Mouse (Mus musculus) heart, adult 11 months (tissue): ENCODE measurements around the gene Syn3.
A peak's percentile ranks its signal among the peaks of the same experiment; 100 is the strongest.

Experiments
- DNase-seq: peaks from one replicate; pipeline ENCODE4 v3.0.0; 2022

The Syn3 gene

DNA sequence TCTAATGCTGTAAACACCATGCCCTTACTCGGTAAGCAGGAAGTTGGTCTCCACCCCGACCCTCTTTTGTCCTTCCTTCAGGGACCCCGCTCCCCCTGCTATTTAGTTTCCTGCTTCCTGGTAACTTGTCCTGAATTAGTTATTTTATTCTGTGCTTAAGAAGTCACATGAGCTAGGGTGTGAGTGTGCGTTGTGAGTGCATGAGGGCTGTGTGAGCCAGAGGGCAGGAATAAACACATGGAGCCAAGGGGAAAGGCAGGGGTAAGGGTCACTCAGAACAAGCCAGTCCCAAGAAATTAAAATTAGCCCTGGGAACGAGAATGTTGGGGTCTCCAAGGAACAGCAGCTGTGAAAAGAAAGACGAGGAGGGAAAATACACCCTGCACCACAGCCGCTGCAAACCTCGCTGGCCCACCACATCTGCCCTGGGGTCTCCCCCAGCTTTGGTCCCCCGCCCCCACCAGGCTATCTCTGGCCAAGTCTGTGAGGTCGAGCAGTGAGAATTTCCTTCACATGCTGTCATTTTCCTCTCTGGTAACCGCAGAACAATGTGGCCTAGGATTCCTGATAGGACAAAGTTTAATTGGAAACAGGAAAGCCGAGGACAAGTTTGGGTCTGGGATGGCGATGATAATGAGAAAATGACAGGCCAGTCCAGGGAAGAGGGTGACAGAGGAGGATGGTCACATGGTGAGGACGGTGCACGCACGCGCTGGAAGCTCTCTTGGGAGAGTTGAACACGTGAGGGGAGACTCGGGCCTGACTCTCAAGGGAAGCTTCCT is 225.1 kb downstream of the Syn3 start:
- DNase-seq, result peak; percentile 99

DNA sequence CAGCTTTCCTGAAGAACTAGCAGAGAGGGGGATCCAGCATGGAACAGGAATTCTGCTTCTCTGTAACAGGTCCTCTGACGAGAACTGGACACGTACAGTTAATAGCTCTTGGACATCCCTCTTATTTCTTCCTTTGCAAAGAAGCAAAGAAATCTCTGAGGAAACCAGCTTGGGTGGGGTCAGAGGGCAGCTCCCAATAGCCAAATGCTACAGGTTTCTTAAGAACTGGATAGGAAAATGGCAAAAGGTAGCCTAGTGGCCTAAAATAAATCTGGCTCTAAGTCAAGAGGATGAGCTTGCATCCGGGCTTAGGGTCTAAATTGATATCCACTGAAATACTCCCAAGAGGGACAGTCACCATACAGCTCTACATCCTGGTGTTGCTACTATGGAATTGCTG is 225.9 kb downstream of the Syn3 start:
- peak; percentile 92 for DNase-seq

DNA sequence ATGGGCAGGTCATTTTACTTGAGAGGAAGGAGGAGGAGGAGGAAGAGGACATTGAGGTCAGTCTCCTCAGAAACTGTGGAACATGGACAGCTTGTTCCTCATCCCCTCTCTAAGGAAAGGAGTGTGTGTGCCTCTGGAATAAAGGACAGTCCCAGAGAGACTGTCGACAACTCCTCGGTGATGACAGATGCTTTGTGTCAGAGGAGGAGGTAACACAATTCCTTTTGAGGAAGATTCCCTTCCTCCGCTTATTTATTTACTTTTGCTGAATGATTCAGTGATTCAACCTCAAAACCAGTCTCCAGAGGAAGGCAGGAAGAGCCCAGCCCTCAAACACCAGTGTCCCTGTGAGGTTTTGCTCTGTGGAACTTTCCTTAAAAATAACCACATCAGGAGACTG is 228.4 kb downstream of the Syn3 start:
- DNase-seq, result peak; percentile 98

GRCm38 (mm10) chr10:86264618-86265017 is 234.1 kb downstream of the Syn3 start:
- DNase-seq, result peak; percentile 98

GRCm38 (mm10) chr10:86261725-86262124 is 237.0 kb downstream of the Syn3 start:
- no peak for DNase-seq

GRCm38 (mm10) chr10:86258992-86259391 is 239.7 kb downstream of the Syn3 start:
- DNase-seq, result peak; percentile 83

DNA sequence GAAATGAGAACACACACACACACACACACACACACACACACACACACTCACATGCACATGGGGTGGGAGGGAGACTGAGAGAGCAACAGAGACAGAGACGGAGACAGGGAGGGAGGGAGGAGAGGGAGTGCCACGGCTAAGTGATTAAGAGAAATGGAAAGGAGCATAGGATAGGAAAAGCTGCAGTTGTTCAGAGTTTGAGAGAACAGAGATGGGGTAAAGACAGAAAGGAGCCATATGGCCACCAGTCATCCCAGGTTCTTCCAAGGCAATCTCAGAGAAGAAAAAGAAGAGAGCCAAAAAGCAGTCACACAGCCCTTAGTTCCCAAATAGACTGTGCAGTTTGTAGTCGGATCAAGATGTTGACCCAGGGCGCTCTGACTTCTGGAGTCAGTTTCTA is 240.7 kb downstream of the Syn3 start:
- DNase-seq, result peak; percentile 72

DNA sequence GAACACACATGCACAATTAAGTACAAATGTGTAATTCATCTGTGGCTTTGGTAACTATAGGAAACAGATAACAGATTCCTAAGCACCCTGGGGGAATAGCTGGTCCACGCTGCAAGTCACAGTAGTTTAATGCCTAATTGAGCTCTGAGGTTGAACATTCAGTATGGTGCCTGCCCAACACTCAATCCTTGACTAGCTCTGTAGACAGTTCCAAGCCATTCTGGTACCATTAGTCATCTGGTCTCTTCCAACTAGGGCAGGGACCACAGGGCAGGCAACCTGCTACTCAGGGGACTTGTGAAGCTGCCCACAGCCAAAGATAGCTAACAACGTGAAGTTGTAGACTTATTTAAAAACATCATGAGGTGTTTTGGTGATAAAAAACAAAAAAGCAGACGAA is 241.7 kb downstream of the Syn3 start:
- peak; percentile 78 for DNase-seq

DNA sequence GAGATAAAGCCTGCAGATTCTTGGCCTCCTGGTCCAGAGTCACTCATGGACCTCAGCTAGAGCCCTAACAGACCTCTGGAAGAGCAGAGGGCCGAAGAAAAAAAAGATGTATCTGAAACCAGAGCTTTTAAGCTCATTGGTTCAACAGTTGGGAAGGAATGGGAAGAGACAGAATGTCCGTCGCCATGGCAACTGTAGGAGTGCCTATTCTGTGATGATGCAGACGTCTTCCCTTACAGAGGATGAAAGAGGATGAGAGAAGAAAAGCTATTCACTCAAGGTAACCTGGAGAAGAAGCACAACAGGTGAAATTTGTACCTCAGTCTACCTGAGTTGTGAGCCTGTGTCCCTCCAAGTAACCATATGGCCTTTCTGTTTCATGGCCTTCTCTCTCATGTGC is 242.5 kb downstream of the Syn3 start:
- DNase-seq, result no peak

DNA sequence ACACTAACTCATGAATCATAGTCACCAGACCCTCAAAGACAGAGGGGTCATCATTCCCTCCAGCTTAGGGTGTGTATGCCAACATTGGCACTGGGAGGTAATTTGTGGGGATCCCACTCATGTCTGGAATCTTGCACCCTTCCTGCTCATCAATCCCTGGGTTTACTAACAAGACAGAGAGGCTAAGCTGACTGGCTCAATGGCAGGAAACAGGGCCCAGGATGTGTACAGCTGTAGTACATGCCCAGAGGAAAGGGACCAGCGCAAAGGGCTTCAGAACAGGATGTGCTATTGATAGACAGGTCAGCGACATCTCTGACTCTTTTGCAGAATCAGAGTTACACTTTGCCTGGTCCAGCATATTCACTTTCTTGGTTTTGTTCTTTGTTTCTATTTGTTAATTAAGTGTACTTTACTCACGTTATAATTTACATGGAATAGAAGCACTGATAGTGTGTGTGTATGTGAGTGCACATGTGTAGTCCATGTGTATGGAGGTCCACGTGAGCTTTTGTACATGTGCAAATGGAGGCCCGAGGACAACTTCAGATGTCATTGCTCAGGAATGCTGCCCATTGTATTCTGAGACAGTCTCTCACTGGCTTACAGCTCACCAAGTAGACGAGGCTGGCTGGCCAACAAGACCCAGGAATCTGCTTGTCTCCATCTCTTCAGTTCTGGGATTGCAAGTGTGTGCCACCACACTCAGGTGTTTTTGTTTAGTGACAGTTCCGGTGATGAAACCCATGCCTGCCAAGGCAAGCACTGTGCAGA is 248.4 kb downstream of the Syn3 start:
- peak; percentile 91 for DNase-seq

DNA sequence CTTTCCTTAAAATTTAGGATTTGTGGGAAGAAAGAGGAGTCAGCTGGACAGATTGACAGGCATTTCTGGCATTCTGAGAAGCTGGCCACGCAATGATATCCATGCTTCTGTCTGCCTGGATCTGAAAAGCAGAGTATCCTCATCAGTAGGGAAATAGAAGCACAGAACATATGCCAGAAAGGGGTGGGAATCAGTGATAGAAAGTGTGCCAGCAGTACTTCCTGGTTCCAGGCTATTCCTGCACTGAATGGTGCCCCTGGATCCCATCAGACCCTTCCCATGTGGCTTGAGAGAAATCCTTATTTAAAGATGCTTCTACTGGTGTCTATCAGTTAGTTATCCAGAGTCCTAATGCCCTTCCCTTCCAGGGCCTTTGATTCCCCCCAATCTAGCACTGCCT is 249.4 kb downstream of the Syn3 start:
- DNase-seq, result no peak

DNA sequence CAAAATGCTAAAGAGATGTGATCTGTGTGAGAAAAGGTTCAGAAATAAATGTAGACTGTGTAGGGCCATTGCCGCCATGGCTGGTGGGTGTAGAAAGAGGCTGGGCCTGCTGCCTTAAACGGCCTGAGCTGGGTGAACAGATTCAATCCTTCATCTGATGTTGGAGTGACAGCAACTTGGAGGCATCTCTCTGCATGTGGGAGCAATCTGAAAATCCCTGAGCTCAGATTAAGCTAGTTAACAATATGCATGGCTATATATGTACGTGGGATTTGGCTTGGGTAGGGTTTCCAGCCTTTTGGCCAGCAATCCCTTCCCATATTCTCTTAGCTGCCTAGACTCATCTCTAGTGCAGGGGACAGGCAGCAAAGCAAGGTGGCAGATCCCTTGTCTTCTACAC is 249.9 kb downstream of the Syn3 start:
- no peak for DNase-seq

DNA sequence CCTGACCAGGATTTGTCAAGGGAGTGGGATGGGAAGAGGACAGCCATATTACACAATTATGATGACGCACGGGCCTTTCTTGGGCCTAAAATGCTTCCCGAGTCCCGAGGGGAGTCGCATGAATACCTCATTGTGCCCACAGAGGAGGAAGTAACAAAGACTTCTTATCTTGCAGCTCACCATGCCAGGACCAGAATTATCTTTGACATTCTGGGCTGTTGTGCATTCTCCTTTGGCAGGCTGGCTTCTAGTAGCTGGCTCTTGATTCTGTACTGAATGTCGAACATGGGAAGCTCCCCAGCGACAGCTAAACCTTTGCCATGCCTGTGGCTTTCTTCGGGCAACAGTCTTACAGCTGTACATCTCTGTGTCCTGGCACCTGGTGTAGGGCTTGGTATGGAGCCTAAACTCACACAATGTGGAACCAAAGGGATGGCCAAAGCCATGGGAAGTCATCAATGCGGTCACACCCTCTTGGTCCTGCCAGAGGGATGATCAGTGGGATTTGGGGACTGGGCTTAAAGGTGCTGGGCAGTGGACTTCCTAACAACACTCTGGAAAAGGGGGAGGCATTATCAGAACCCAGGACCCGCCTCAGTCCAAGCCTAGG is 250.5 kb downstream of the Syn3 start:
- DNase-seq, result peak; percentile 93

DNA sequence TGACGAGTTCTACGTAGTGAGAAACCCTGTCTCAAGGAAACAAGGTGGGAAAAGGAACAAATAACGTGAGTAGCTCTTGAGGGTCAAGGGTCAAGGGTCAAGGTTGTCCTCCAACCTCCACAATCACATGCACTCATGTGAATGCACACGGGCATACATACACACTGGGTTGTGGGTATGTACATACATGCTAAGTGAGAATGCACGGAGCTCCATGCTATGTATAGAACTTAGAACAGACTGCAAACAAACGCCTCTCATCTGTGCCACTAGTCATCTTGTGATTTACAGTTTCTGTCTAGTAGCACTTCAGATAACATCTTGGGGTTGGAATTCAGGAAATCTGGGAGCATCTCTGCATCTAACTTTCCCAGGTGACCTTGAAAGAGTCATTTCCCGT is 253.3 kb downstream of the Syn3 start:
- no peak for DNase-seq

DNA sequence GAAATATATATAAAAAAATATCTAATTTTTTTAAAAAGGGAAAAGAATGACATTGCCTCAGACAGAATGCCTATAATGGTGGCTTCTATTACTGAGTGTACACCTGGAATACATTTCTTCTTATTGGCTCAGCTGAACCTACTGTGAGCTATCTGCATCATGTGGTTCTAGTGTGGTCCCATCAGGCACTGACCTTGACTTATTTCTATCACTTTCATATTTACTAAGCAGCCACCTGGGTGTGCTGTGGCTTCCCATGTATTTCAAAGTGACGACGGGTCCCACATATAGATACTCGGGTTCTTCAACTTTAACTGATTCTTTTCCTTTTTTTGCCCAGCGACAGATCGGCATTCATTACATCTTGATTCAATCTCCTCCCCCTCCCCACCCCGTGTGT is 255.2 kb downstream of the Syn3 start:
- DNase-seq, result peak; percentile 56

DNA sequence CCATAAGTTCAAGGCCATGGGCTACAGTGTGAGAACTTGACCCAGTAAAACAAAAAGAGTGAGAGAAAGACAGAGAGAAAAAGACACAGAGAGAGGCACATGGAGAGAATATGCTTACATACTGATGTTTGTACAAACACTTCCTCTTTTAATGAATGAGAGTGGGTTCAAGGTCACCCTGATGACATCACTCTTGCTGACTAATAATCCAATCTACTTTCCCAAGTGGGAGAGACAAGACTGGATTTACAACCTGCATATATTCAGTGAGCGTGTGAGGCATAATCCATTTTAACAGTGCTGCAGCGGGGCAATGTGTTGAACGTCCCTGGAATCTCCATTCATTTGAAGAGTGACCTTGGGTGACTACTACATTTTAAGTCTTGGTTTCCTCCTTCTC is 256.0 kb downstream of the Syn3 start:
- no peak for DNase-seq

GRCm38 (mm10) chr10:86230006-86230405 is 268.7 kb downstream of the Syn3 start:
- DNase-seq, result peak; percentile 97

GRCm38 (mm10) chr10:86225480-86225879 is 273.2 kb downstream of the Syn3 start:
- peak; percentile 44 for DNase-seq

DNA sequence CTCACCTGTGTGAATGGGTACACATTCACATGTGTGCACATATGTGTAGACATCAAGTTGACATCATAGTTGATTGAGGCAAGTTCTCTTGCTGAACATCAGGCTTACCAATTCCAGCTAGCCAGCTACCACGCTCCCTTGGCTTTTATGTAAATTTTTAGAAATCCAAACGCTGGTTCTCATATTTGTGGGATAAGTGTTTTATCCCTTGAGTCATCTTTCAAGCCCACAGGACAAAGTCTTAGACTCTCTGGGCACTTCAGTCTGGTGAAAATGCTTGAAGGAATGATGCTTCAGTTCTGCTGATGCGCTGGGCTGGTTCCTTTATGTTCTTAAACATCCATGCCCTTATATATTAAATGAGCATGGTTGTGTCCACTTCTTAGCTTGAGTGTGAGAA is 279.7 kb downstream of the Syn3 start:
- DNase-seq, result peak; percentile 34

- peak; percentile 61 for DNase-seq
These were observed 281.9 kb downstream of the Syn3 start for GRCm38 (mm10) chr10:86216836-86217235.

DNA sequence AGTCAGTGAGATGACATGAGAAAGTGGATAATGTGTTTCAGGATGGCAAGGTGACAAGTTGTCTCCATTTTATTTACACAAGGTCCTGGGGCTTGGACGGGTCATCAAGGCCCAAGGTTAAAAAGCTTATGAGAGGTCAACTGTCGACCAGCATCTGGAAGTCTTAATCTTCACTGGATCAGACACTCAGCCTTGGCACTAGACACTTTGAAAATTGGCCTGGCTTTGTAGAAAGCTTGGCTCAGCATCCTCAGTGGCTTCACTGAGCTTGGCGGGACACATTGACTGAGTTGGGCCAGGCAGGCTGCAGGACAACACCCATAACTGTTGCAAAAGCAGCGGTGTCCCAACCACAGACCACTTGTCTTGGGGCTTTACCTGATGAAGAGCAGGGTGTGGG is 286.6 kb downstream of the Syn3 start:
- DNase-seq, result peak; percentile 97

GRCm38 (mm10) chr10:86203915-86204314 is 294.8 kb downstream of the Syn3 start:
- peak; percentile 99 for DNase-seq

DNA sequence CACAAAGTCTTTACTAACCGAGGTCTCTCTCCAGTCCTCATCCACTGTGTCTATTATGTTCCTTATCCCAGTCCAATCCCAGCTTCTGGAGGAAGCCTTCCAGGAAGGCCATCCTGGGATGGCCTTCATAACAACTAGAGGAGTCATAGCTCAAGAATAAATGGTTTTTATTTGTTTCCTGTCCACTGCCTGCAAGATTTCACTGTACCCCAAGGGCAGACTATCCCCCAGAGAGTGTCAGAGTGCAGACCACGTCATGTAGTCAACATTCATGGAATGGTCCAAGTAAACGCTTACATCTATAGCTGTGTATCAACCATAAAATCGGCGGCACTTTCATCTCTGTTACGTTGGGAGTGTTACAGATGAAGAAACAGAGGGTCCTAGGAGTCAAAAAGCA is 295.5 kb downstream of the Syn3 start:
- peak; percentile 93 for DNase-seq

GRCm38 (mm10) chr10:86201826-86202225 is 296.9 kb downstream of the Syn3 start:
- peak; percentile 67 for DNase-seq
